Mouse (Mus musculus) midbrain, postnatal 0 days (tissue): Measurements from ENCODE around the gene Sorbs1. TPM values are rescaled to one million over a fixed set of nuclear protein-coding genes. Genes with fewer than 3 reads are reported as not detected.

Experiments used
- ATAC-seq: fragments of 200-750 bp; cut with Nextera tagmentation; 2 replicates; pipeline ENCODE4 v1.8.0; 2017; ENCODE audit warnings: moderate number of reproducible peaks, mild to moderate bottlenecking, moderate TSS enrichment, moderate library complexity; ENCODE audit not compliant: low FRiP score
- DNase-seq: peaks from one replicate; pipeline ENCODE4 v3.0.0-alpha.2; 2015; ENCODE audit warnings: low spot score
- H3K27ac ChIP-seq: fragments of 300-500 bp; sonication (generic); 2 replicates; pipeline ENCODE4 v1.5.1; 2014; ENCODE audit warnings: low read depth, mild to moderate bottlenecking, low read length, mixed read lengths
- H3K27me3 ChIP-seq: fragments of 300-500 bp; sonication (generic); 2 replicates; pipeline ENCODE4 v1.6.1; 2014; ENCODE audit warnings: low read length, control low read depth, mixed read lengths; ENCODE audit not compliant: insufficient read depth
- H3K36me3 ChIP-seq: fragments of 300-500 bp; sonication (generic); 2 replicates; pipeline ENCODE4 v1.6.1; 2014; ENCODE audit warnings: low read length, control low read depth, mixed read lengths; ENCODE audit not compliant: insufficient read depth
- H3K4me1 ChIP-seq: fragments of 300-500 bp; sonication (generic); 2 replicates; pipeline ENCODE4 v1.6.1; 2014; ENCODE audit warnings: mild to moderate bottlenecking, control low read depth, antibody characterized with exemption, low read length, mixed read lengths; ENCODE audit not compliant: insufficient read depth
- H3K4me2 ChIP-seq: fragments of 300-500 bp; sonication (generic); 2 replicates; pipeline ENCODE4 v1.6.1; 2014; ENCODE audit warnings: low read depth, mild to moderate bottlenecking, low read length, mixed read lengths; ENCODE audit not compliant: poor library complexity, severe bottlenecking
- H3K4me3 ChIP-seq: fragments of 300-500 bp; sonication (generic); 2 replicates; pipeline ENCODE4 v1.5.1; 2014; ENCODE audit warnings: low read depth, mild to moderate bottlenecking, low read length, moderate library complexity
- H3K9ac ChIP-seq: fragments of 300-500 bp; sonication (generic); replicated peaks from 2 replicates; pipeline ENCODE4 v1.6.1; 2014; ENCODE audit warnings: mild to moderate bottlenecking, low read length, moderate library complexity, mixed read lengths; ENCODE audit not compliant: poor library complexity, severe bottlenecking
- H3K9me3 ChIP-seq: fragments of 300-500 bp; sonication (generic); 2 replicates; pipeline ENCODE4 v1.6.1; 2016; ENCODE audit warnings: low read length, control low read depth
- CTCF ChIP-seq: IDR thresholded peaks from 2 replicates; pipeline ENCODE4 v1.5.1; 2016; ENCODE audit warnings: antibody characterized with exemption, mild to moderate bottlenecking
- WGBS: fragments of 180-500 bp; shearing (Covaris S2); extraction: QIAGEN DNeasy Blood & Tissue Kit; methylation state at CpG from one replicate; pipeline ENCODE4 v1.1.7; 2014; 5-methylcytosine and 5-hydroxymethylcytosine counted together
- polyA plus RNA-seq: library from polyadenylated mRNA; unstranded; fragments of >200 nt; fragmentation: Nextera tagmentation; extraction: Ambion mirVana; gene quantifications from 2 replicates; pipeline ENCODE4 v1.2.1, GENCODE M21; 2015
- total RNA-seq: library from RNA; depleted of rRNA; stranded (reverse); fragments of >200 nt; gene quantifications from 2 replicates; pipeline ENCODE4 v1.2.3, GENCODE M21; 2014

The Sorbs1 gene
- total and polyA plus RNA-seq, 2 experiments from 2014 or later, result 53.1 to 60.4 TPM

DNA sequence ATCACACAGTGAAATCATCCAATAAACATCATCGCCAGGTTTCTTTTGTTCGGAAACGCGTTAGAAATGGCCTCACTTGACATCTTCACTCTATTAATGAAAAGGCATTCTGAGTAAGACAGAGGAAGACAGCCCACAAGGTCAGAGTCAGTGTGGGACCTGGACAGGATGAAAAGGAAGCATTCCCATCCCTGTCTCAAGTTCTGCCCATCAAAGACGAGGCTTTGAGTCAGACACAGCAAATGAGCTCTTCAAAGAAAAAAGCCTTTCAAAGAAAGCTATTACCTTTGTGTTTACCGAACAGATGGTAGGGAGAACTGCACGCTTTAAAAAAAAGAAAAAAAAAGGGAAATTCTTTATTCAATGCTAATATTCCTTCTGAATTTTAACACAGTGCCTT, 92.5 kb downstream of the Sorbs1 start:
- H3K9ac ChIP-seq, result no peak overlapping the region
- no peak overlapping the region for H3K4me2 ChIP-seq
- no peaks in the 10 kb centered on the region for H3K9me3 ChIP-seq
- no peaks in the 10 kb centered on the region for H3K27me3 ChIP-seq
- peak; percentile 35; the same call in 1 of the 2 replicates for ATAC-seq
- no peak for TF ChIP-seq CTCF
- no peaks in the 10 kb centered on the region for H3K4me1 ChIP-seq
- H3K27ac ChIP-seq, result peak overlapping the region; percentile 9; the same call in 1 of the 2 replicates
- H3K4me3 ChIP-seq, result no peak overlapping the region
- WGBS, result 37% methylated on average over 7 of the region's 7 CpGs
- H3K36me3 ChIP-seq, result no peaks in the 10 kb centered on the region
- DNase-seq, result no peak

GRCm38 (mm10) chr19:40419315-40419714, 94.3 kb downstream of the Sorbs1 start:
- DNase-seq, result no peak
- no peak overlapping the region for H3K4me3 ChIP-seq
- no peaks in the 10 kb centered on the region for H3K27me3 ChIP-seq
- no peak overlapping the region for H3K9ac ChIP-seq
- H3K9me3 ChIP-seq, result no peaks in the 10 kb centered on the region
- no peak overlapping the region for H3K27ac ChIP-seq
- no peaks in the 10 kb centered on the region for H3K4me1 ChIP-seq
- H3K36me3 ChIP-seq, result no peaks in the 10 kb centered on the region
- ATAC-seq, result no peak
- WGBS, result 77% methylated on average over 7 of the region's 7 CpGs
- TF ChIP-seq CTCF, result no peak
- H3K4me2 ChIP-seq, result no peak overlapping the region

- no peak for TF ChIP-seq CTCF
These were observed 96.3 kb downstream of the Sorbs1 start for GRCm38 (mm10) chr19:40417155-40417821.

GRCm38 (mm10) chr19:40415725-40416124, 97.9 kb downstream of the Sorbs1 start:
- ATAC-seq (no peak), DNase-seq (no peak)
- Histone ChIP-seq H3K9ac (no peak overlapping the region), H3K4me2 (no peak overlapping the region), H3K27ac (no peak overlapping the region), H3K9me3 (no peaks in the 10 kb centered on the region), H3K36me3 (no peaks in the 10 kb centered on the region), H3K27me3 (no peaks in the 10 kb centered on the region), H3K4me1 (no peaks in the 10 kb centered on the region), H3K4me3 (no peak overlapping the region)
- whole genome bisulfite sequencing, result 92% methylated on average over 1 of the region's 1 CpGs
- no peak for TF ChIP-seq CTCF

More at GRCm38 (mm10) chr19:40417155-40417821, 96.3 kb downstream of the Sorbs1 start:
- DNase-seq (no peak), ATAC-seq (no peak)
- no peak overlapping the region for H3K9ac ChIP-seq
- no peak overlapping the region for H3K4me2 ChIP-seq
- H3K9me3 ChIP-seq, result no peaks in the 10 kb centered on the region
- no peaks in the 10 kb centered on the region for H3K36me3 ChIP-seq
- H3K27me3 ChIP-seq, result no peaks in the 10 kb centered on the region
- H3K4me3 ChIP-seq, result no peak overlapping the region
- H3K27ac ChIP-seq, result no peak overlapping the region
- WGBS, result 74% methylated on average over 8 of the region's 8 CpGs
- no peaks in the 10 kb centered on the region for H3K4me1 ChIP-seq

DNA sequence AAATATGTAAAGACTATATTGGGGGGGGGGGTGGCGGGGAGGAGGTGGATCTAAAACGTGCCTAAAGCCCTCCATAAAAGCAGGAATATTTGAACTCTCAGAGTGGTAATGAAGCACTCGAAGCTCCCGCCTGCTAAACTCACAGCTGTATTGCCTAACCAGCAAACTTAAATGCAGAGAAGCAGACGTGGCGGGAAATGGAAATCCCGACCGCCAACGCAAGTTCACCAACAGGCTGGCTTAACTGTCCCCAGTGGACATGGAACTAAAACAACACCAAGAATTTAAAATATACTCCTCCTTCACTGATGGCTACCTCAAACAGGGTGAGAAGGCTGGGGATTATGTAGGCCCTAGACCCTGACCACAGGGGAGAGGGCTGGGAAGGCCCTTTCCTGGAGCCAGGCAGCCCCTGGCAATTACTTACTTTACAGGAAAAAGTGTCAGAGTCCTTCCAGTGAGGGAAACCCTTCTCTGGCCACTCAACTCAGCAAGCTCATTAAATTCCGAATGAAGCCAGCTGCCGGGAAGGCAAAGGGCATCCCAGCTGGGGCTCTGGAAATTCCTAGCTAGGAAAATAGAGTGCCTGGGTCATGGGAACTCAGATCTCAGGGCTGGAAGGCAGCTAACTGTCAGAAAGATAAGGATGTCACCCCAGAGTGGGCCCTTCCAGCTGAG, 98.6 kb downstream of the Sorbs1 start:
- H3K27me3 ChIP-seq, result no peaks in the 10 kb centered on the region
- ATAC-seq, result no peak

DNA sequence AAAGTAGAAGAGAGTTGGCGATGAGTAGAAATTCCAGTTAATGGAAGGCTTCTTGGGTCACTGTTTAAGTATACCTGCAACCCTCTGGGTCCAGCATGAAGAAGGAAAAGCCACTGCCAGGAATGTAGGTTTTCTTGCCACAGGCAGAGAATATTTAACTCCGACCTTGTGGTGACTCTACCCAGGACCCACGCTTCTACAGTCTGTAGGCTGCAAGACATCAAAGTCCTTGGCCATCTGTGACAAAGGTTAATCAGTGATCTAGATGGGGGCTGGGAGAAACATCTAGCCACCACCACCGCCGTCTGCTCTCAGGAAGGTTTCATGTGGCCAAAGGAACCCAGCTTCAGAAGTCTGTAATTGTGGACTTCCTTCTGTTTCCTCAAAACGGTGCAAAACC, 99.2 kb downstream of the Sorbs1 start:
- Histone ChIP-seq H3K27ac (no peak overlapping the region), H3K36me3 (no peaks in the 10 kb centered on the region), H3K9ac (no peak overlapping the region), H3K27me3 (no peaks in the 10 kb centered on the region), H3K9me3 (no peaks in the 10 kb centered on the region), H3K4me2 (no peak overlapping the region), H3K4me1 (peaks cover 2% of the 10 kb centered on the region; the same call in 1 of the 2 replicates), H3K4me3 (no peak overlapping the region)
- DNase-seq, result no peak
- 83% methylated on average over 6 of the region's 6 CpGs for WGBS
- TF ChIP-seq CTCF, result no peak
- no peak for ATAC-seq

More for the DNA sequence above, 98.6 kb downstream of the Sorbs1 start:
- Histone ChIP-seq H3K4me1 (peaks cover 2% of the 10 kb centered on the region; the same call in 1 of the 2 replicates), H3K9ac (no peak overlapping the region), H3K27ac (no peak overlapping the region), H3K4me3 (no peak overlapping the region), H3K36me3 (no peaks in the 10 kb centered on the region), H3K9me3 (no peaks in the 10 kb centered on the region), H3K4me2 (no peak overlapping the region)
- no peak for DNase-seq
- 67% methylated on average over 11 of the region's 11 CpGs for WGBS
- no peak for TF ChIP-seq CTCF
